Mouse (Mus musculus) thymus, adult 2 months (tissue): ENCODE data around the gene Actg2.

ENCODE experiments used
- CTCF ChIP-seq: fragments of 200-500 bp; IDR thresholded peaks from 2 replicates; pipeline ENCODE4 v1.5.1; 2012; ENCODE audit warnings: mild to moderate bottlenecking, control low read depth, low read length, moderate library complexity, borderline replicate concordance; ENCODE audit not compliant: control insufficient read depth, poor library complexity, insufficient read depth; ENCODE audit errors: extremely low read depth
- POLR2A ChIP-seq: fragments of 200-500 bp; IDR thresholded peaks from 2 replicates; pipeline ENCODE4 v1.6.1; 2012; ENCODE audit warnings: mild to moderate bottlenecking, low read length, control low read depth, moderate library complexity; ENCODE audit not compliant: control insufficient read depth, poor library complexity, insufficient read depth; ENCODE audit errors: extremely low read depth

- no peak for TF ChIP-seq CTCF
- TF ChIP-seq POLR2A, result no peak
Observed at GRCm38 (mm10) chr6:83496009-83496752, 39.9 kb downstream of the Actg2 start.
